Mouse (Mus musculus) gastrocnemius, postnatal 14 days (tissue): ENCODE measurements around the gene Thbd. TPM values are rescaled to one million over a fixed set of nuclear protein-coding genes. Genes with fewer than 3 reads are reported as not detected.

Source experiments
- DNase-seq: peaks from one replicate; pipeline ENCODE4 v3.0.0; 2021; ENCODE audit warnings: mixed read lengths
- intact Hi-C: fragments of 180-260 bp; cut with DNase I; formaldehyde crosslinking; loops from one replicate; pipeline ENCODE4 v1.15.1; 2025; ENCODE audit warnings: low total_unique reads
- total RNA-seq, 2 experiments: library from RNA; stranded (reverse); gene quantifications; 2 replicates each; pipeline ENCODE4 v1.2.3; 2021

The Thbd gene
- total RNA-seq, 2 experiments from 2014 or later: 19.3 to 27.9 TPM

GRCm38 (mm10) chr2:148428523-148428922 is 20.5 kb upstream of the Thbd start:
- intact Hi-C loops: no loop called here
- no peak for DNase-seq

- no peak for DNase-seq
- intact Hi-C loops: no loop called here
These were observed 19.6 kb upstream of the Thbd start for GRCm38 (mm10) chr2:148427553-148427952.

DNA sequence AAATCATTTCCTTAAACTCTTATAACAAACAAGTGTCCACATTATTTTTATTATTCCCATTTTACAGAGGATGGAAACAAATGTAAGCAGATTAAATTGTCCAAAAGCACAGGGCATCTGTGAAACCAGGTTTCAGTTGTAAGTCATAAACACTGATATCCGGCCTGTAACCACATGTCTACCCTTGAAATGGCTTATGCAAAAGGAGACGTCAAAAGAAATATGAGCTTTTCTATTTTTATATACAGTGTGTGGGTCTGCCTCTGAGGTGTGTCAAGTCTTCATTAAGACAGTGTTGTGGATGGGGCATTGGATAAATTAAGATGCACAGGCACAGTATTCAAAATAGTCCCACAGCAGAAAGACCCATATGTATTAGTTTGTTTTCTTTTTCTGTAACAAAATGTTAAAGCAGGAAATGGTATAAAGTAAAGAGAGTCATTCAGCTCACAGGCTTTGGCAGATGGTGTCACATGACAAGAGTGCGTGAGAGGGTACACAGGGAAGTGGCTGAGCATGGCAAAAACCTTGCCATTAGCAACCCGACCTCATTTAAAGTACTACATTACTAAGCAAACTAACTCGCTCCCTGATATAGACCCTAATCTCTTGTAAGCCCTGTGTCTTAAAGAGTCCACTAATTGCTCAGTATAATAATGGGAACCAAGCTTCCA is 17.9 kb upstream of the Thbd start:
- no peak for DNase-seq
- intact Hi-C loops: no loop called here

- intact Hi-C loops: no loop called here
- DNase-seq: no peak
These were observed 13.7 kb upstream of the Thbd start for GRCm38 (mm10) chr2:148421706-148422105.

- intact Hi-C loops: no loop called here
- DNase-seq: no peak
These were observed 13.1 kb upstream of the Thbd start for GRCm38 (mm10) chr2:148421112-148421511.

DNA sequence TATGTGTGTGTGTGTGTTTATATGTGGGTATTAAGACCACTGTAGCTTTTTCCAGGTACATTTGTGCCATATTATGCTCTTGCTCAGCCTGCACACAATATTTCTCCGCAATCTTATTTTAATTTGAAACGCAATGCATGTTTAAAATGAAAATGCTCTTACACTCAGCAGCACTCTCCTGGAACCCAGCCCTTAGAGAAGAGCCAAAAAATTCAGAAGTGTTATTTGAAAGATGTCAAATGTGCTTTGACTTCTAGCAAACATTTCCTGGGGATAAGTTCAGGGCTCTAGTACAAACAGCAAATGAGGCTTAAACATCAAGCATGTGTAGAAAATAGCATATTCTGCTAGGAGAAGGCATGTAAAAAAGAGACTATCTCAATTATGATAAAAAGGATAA is 11.8 kb upstream of the Thbd start:
- no peak for DNase-seq
- intact Hi-C loops: no loop called here

GRCm38 (mm10) chr2:148419151-148419550 is 11.2 kb upstream of the Thbd start:
- intact Hi-C loops: no loop called here

DNA sequence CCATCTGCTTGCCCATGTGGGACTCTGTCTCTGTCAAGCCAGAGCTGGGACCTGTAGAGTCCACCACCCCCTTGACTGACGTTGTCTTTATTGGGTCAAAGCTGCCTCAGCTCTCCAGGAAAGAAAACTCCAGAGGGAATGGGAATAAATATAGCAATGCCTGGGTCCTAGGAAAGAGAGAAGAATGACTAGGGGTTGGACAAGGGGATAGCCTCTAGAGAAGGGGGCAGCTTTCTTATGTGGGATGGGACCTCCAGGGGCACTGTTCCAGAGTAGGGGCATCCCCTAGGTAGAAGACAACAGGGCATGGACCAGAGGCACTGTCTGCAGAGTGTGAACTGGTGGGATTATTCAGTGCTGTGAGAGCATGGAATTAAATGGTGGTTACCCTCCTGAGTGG is 1.8 kb upstream of the Thbd start:
- intact Hi-C loops: loop anchor here (5.0 to 10.0 kb wide), 4 partner anchors 127 to 288 kb away; no protein-coding TSS in a partner anchor
- no peak for DNase-seq

More at GRCm38 (mm10) chr2:148419151-148419550, 11.2 kb upstream of the Thbd start:
- DNase-seq: no peak

- intact Hi-C loops: loop anchor here (5.0 to 10.0 kb wide), 4 partner anchors 128 to 287 kb away; no protein-coding TSS in a partner anchor
- DNase-seq: peak; percentile 87
These were observed 1.2 kb upstream of the Thbd start for GRCm38 (mm10) chr2:148409141-148409540.

DNA sequence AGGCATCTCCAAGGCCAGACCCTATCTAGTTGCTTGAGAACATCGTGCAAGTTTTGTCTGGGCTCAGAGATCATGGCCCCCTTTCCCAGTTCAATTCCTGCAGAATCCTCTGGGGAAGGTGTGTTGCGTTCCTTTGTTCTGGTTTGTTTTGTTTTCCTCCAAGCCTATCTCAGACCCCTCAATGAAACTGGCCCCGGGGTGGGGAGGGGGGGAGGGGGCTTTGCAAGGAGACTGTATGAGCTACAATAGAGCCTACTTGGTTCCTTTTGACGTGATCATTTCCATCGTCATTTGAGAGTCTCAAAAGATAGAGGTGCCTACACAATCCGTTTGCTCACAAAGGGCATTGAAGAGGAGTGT is 753 bp upstream of the Thbd start:
- no peak for DNase-seq
- intact Hi-C loops: loop anchor here (5.0 to 10.0 kb wide), 4 partner anchors 129 to 286 kb away; no protein-coding TSS in a partner anchor

GRCm38 (mm10) chr2:148406971-148407869 is 768 bp downstream of the Thbd start:
- DNase-seq: peak; percentile 62
- intact Hi-C loops: loop anchor here (5.0 to 10.0 kb wide), 4 partner anchors 130 to 285 kb away; no protein-coding TSS in a partner anchor

DNA sequence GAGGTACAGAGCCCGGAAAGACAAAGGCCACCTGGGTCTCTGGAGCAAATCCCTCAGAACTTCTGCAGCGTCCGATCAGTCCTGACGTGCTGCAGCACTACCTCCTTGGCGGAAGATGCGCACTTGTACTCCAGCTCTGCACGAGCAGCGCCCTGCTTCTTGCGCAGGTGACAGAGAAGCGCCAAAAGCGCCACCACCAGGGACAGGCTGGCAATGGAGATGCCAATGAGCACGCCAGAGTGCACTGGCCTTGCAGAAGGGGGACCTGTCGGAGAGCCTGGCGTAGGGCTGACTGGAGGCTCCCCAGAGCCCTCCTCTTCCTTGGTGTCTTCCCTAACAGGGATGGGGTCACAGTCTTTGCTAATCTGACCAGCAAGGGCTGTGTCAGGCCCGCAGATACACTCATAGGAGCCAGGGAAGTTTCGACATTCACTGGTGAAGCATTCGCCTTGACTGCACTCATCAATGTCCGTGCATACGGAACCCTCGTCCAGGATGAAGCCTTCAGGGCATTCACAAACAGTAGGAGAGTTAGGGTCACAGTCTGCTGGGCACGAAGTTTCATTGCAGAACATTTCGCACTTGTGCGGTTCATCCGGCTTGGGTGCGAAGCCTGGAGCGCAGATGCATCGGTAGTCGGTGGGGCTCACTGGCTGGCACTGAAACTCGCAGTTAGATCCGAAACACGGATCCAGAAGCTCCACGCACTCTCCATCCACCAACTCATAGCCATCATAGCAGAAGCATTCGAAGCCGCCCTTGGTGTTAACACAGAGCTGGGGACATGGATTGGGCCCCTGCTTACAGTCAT is 1.6 kb downstream of the Thbd start:
- DNase-seq: peak; percentile 23
- intact Hi-C loops: loop anchor here (5.0 to 10.0 kb wide), 4 partner anchors 131 to 284 kb away; no protein-coding TSS in a partner anchor

DNA sequence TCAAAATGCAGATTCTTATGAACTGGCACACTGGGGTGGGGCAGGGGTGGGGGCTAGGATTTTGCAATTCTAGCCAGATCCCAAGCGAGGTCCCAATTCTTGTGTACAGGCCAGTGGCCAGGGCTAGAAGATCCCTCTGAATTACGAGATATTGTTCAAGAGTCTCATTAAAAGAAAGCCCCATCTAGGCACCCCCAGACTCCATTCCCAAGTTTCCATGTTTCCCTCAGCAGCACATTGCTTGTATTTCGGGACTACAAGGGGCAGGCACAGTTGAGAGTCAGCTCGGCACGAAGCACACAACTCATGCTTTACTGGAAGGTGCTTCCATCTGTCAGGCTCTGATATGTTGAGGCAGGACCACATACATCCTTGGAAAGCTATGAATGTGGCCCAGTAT is 3.1 kb downstream of the Thbd start:
- intact Hi-C loops: loop anchor here (5.0 to 10.0 kb wide), 4 partner anchors 132 to 283 kb away; no protein-coding TSS in a partner anchor
- DNase-seq: no peak

DNA sequence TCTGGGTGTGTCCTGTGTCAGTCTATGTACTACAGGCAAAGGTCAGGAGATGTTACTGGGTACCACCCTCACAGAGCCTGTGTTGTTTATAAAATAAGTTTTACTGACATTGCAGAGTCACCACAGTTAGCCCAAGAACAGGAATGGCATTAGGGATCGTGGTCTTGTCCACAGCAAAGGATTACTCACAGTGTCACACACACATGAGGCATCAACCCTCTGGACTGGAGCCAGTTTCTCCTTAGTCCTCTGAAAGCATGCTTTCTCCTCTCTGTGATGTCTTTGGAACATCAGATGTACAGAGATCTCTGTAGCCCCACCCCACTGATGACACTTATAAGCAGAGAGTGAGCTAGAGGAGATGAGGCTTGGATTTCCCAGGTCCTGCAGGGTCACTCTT is 5.8 kb downstream of the Thbd start:
- intact Hi-C loops: loop anchor here (10.0 kb wide), 1 partner anchor 253 kb away; no protein-coding TSS in a partner anchor
- no peak for DNase-seq

DNA sequence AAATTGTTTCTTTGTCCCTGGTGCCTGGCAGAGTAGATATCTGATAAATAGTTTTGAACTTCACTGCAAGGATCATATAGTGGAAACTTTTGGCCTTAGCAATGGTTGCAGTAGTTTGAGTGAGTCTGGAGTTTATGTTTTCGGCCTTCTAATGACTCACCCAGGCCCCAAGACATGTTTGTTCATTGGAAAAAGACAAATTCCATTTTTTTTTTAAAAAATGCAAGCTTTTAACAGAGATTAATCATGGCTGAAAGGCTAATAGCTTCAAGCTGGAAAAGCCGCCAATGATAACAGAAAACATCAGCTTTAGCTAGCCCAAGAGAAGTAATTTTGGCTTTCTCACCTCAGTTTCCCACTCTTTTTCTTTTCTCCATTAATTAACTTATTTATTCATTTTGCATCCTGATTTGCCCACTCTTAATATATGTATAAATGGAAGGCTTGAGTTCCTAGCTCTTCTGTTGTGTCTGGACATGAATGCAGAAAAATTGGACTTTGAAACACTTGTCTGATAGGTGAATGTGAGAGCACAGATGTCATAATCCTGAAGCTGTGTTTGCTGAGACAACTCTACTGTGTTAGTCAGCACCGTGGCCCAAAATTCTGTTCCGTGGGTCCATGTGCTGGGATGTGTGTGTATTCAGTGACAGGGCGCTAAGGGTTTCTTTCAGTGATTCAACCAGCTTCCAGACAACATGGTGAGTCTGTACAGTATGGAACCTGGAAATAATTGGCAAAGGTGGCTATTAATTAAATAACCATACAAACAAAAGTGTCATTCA is 8.9 kb downstream of the Thbd start:
- intact Hi-C loops: no loop called here

DNA sequence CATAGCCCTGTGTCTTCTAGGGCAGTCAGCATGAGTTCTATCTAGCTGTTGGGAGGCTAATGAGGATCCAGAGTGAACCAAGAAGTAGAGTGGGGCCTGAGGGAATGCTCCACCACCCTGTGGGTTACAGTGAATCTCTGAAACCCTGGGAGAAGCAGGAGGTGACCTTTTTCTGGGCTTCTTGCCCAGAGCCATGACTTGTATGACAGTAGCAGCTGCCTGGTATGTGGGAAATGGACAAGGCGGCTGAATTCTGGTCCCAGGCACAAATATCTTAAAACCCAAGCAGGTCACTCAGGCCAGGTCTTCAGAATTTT is 10.2 kb downstream of the Thbd start:
- peak; percentile 45 for DNase-seq
- intact Hi-C loops: no loop called here

More for the DNA sequence above, 8.9 kb downstream of the Thbd start:
- DNase-seq: no peak

GRCm38 (mm10) chr2:148397015-148397783 is 10.8 kb downstream of the Thbd start:
- DNase-seq: no peak
- intact Hi-C loops: no loop called here

DNA sequence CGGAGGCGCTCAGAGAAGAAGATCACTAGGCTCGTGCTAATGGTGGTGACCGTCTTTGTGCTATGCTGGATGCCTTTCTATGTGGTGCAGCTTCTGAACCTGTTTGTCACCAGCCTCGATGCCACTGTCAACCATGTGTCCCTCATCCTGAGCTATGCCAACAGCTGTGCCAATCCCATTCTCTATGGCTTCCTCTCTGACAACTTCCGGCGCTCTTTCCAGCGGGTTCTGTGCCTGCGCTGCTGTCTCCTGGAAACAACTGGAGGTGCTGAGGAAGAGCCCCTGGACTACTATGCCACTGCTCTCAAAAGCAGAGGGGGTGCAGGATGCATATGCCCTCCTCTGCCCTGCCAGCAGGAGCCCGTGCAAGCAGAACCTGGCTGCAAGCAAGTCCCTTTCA is 11.8 kb downstream of the Thbd start:
- intact Hi-C loops: no loop called here
- DNase-seq: no peak
